Mouse (Mus musculus) frontal cortex, postnatal 14 days (tissue): ENCODE results near the gene Anxa6.
A peak's percentile ranks its signal among the peaks of the same experiment; 100 is the strongest.

ENCODE experiments used
- DNase-seq, 2 experiments: peaks; one replicate each; pipeline ENCODE4 v3.0.0; 2022; ENCODE audit warnings: low spot score in 2 of 2

Anxa6 gene

DNA sequence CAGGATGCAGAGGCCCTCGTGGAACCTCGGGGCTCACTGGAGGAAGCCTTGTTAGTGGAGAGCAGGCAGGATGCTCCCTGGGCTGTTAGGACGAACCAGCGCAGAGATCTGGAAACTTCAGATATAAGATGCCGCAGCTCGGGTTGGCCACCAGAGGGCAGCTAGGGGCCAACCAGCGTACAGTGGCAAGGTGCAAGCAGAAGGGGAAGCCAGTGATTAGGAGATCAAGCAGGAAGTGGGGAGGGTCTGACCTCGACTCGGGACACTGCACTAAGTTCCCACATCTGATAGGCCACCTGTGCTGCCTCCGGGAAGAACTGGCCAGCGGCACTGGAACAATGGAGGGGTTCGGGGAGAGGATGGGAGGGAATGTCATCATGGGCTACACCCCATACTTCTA, 35.0 kb downstream of the Anxa6 start:
- DNase-seq, result peak; percentile 34 to 55

DNA sequence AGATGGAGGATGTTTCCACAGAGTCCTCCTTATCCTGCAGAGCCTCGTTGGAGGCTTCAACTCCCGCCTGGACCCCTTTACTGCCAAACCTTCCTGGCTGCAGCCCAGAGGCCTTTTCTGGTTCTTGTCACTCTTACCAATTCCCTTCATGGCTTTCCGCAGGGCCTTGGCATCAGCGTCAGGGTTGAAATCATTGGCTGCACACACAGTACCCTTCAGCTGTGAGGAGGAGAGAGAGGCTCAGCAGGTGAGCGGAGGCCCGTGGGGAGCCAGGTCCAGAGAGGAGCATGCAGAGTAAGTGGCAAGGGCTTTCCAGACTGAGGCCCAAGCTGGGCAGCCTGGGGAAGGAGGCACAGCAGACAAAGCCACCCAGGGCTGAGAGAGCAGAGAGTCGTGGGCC, 37.1 kb downstream of the Anxa6 start:
- DNase-seq, result no peak

DNA sequence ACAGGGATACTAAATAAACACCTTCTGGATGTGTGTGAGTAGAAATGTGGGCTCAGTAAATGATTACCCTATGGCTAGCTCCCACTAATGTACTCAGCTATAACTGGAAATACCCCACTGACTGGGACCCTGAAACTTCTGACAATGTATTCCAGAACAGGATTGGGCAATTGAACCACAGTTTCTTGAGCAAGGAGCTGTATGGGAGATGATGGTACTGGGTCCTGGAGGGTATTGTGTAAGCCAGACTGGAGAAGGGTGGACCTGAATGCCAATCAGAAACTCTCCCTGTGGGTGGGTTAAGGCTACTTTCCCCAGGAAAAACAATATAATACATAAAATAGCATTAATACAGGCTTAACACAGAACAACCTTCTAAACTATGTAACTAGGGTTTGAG, 43.3 kb downstream of the Anxa6 start:
- no peak for DNase-seq

DNA sequence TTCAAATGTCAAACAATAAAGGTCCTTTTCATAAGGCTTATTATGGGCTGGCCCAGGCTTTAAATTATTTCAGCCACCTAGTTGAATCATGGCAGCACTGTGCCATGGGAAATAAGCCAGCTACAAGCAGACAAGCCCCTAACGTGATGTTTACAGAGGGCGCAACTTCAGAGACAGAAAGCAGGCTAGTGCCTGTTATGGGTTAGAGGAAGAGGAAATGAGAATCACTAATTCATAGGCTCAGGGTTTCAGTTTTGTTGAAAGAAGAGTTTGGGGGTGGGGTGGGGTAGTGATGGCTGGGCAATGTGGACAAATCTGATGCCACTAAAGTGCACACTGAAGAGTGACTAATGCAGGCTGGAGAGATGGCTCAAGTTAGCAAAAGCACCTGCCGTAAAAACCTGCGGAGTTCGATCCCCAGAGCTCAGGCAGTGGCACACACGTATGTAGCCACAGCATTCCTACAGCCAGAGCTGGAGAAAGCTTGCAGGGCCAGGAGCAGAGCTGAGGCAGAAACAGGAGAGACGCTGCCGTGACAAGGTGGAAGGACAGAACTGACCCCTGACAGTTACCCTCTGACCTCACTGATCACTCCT, 44.4 kb downstream of the Anxa6 start:
- DNase-seq, result no peak

DNA sequence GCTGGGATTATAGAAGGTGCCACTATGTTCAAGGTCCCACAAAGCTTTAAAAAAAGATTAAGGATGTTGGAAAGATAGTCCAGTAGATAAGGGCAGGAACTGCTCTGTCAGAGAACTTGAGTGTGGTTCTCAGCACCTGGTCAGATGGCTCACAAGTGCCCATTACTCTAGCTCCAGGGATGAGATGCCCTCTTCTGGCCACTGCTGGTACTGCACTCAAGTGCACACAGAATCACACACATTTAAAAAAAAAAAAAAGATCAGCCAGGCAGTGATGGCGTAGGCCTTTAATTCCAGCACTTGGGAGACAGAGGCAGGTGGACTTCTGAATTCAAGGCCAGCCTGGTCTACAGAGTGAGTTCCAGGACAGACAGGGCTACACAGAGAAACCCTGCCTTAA, 45.3 kb downstream of the Anxa6 start:
- no peak for DNase-seq

DNA sequence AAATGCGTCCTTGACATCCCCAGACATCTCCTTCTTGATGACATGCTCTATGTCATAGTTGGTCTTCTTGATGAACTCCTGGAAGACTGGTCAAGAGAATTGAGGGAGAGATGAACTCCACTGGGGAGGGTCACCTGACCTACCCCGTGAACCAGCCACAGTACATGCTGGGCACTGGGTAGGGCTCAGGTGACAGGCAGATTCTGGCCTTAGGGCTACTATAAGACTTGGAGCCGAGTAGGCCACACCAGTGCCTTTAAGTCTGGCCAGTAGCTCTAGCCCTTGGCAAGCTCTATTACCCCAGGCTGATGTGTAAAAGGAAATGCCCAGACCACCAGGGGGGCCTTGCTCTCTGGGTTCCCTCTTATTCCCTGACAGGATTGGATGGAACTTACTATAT, 48.2 kb downstream of the Anxa6 start:
- DNase-seq, result no peak

DNA sequence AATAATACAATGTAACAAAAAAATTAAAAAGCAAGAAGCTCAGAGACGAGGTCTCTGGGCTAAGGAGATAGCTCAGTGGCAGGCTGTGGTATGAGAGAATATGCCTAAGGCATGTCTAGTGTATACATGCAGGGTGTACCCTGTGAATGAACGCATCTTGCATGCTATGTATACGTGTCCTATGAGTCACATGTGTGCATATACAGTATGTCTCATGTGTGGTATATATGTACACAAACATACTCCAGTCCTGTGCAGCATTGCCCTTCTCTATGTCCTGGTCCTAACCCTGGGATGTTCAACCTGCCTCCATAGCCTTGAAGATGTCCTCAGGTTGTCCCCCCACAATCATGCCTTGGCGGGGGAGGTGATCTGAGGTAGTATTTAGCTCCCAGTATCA, 48.7 kb downstream of the Anxa6 start:
- no peak for DNase-seq

DNA sequence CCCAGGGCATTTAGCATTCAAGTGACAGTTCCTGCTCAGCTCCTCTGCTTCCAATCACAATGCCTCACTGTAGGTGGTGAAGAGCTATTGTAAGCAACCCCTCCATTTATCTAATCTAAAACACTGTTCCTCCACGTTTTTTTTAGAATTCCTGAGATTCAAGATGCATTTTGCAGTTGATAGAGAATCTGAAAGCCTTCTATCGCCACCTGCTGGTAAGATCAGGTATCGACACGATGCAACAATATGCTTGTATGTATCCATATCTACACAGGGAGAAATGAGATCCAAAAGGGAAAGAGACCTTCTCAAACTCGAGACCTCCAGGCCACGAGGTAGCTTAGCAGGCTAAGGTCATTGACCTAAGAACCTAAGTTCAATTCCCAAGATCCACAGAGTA, 49.2 kb downstream of the Anxa6 start:
- DNase-seq, result peak; percentile 54 to 84

DNA sequence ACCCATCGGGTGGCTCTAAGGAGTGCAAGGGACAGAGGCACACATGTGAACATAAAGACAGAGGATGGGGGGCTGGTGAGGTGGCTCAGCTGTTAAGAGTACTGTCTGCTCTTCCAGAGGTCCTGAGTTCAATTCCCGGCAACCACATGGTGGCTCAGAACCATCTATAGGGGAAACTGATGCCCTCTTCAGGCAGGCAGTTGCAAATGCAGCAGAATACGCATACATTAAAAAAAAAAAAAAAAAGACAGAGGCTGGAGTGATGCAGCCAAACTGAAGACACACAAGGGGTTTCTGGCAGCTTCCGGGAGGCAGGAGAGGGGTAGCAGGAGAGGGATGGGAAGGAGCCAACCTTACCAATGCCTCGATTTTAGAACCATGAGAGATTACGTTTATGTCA, 50.7 kb downstream of the Anxa6 start:
- no peak for DNase-seq

DNA sequence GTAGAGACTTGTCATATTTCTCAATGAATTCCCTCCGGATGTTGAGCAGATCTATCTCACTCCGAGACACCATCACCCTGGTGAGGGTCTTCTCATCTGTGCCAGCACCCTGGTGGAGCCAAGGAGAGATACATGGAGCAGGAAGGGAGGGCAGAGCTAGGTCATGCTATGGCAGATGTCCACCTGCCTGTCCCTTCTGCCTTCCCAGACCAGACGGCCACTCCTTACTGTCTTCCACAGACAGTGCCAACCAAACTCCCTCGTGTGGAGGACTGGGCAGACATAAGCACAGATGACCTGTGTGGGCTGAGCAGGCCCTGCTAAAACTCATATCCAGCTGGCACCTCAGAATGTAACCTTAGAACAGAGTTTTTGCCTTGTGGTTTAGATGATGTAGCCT, 51.6 kb downstream of the Anxa6 start:
- DNase-seq, result no peak

DNA sequence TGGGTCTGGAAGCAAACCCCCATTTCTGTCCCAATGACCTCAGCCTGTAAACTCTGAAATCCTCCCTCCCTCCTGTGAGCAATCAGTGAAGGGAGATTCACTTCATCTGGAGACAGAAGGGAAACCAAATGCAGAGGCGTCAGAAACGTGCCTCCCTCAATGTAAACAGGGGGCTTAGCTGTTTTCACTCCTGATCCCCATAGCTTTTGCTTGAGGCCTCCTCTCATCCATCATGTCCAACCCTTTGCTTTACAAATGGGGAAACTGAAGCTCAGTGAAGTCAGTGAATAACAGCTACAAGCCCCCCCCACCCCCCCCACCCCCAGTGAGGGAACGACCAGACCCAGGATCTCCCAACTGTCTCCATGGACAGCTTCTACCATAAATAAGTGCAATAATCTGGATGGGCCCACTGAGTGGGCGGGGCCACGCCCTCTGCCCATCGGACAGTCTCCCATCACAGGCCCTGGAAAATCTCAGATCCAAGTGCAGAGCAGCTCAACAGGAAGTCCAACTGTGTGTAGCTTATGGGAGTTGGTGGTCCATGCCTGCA, 55.8 kb downstream of the Anxa6 start:
- no peak for DNase-seq

DNA sequence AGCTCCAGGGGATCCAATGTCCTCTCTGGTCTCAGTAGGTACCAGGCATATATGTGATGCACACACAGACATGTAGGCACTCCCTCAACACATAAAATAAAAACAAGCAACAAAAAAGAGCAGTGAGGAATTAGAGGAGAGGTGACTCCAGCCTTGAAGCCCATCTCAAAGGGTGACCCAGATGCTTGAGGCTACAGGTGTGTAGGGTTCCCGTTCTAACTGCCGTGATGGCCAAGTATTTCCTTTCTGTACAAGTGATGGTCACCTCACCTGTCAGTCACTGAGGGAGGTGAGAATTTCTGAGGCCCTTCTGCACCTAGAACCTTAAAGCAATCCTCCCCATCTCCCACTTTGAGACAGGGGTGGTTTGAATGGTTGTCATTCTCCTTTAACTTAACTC, 56.9 kb downstream of the Anxa6 start:
- DNase-seq, result no peak

DNA sequence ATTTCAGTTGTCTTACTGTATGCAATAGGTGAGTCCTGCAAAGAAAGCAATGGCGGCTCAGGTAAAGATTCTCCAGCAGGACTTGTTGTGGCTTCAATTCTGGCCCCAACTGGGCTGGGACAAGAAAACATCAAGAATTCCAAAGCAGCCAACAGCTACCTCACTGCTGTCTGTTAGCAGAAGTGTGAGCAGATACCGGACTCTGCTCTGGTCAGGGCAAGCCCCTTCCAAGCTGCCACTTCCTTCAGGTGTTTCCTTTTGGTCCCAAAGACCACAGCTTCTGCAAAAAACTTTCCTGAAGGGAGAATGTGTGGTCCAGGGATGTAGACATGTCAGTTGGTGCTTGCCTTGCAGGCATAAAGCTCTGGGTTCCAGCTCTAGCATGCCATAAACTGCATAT, 57.5 kb downstream of the Anxa6 start:
- no peak for DNase-seq

DNA sequence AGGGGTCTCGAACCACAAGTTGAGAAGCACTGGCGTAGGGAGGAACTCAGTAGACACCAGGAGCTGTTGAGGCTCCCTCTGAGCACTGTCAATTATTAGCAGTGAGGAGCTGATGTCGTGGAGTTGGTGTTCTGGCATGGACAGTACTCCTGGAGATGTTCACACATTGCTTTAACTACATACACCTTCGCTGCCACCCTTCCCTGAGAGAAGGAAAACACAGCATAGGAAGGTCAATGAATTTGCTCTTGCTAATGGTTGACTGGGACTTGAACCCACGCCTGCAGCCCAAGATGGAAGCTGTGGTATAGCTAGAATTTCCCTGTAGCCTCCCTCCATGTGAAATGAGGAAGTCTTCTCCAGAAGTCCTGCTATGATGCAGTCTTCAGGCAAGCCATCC, 57.9 kb downstream of the Anxa6 start:
- no peak for DNase-seq

DNA sequence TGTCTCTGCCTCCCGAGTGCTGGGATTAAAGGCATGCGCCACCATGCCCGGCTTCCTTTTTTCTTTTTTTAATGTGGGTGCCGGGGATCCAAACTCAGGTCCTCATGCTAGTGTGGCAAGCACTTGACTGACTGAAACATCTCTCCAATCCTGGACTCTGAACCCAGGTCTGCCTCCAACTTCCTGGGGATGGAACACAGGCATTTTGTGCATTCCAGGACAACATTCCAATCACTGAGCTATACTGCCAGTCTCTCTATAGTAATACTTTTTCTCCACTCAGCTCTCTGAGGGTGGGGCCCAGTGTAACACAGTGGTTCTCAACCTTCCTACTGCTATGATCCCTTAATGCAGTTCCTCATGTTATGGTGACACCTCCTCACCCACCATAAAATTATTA, 58.6 kb downstream of the Anxa6 start:
- DNase-seq, result no peak

DNA sequence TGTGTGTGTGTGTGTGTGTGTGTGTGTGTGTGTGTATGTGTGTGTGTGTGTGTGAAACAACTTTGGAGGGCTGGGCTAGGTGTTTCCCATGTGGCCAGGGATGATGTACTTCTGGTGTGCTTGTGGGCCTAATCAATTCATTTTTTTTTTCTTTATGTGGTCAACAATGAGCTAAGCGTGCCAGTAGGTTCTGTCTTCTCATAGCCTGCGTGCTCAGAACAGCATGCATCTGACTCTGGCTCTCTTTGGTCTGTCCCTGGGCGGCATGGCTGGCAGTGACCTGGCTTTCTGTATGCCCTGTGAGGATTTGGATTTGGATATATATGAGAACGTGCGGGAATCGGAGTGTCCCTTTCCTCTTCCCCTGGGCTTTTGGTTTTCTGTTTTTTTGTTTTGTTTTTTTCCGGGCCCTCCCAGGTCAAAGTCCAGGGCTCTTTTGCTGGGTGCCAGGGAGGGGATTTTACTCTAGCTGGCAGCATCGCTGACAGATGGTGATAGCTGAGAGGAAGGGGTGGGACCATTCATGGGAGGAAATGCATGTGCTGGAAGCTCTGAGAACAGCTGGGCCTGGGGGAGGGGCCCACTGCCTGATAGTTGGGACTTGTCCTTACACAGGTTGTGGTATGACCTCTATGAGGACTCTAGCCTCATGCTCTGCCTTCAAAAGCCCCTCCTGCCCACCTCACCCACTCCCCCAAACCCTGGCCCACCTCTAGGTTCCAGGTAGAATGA, 59.6 kb downstream of the Anxa6 start:
- DNase-seq, result no peak

DNA sequence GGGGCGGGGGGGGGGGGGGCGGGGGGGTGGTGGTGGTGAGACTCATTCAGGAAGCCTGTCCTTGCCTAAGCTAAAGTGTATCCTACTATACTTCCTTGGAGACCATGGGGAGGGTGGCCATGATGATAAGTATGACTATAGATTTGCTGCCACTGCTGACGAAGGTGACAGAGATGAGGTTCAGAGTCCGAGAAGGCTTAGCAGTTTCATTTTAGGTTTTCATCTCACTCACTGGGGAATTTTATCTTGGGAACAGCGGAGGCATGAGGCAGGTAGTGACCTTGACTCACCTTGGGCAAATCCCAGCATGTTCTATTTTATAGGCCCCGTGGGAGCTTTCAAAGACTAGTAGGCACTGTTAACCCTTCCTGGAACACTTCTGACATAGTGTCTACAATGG, 60.5 kb downstream of the Anxa6 start:
- DNase-seq, result no peak

DNA sequence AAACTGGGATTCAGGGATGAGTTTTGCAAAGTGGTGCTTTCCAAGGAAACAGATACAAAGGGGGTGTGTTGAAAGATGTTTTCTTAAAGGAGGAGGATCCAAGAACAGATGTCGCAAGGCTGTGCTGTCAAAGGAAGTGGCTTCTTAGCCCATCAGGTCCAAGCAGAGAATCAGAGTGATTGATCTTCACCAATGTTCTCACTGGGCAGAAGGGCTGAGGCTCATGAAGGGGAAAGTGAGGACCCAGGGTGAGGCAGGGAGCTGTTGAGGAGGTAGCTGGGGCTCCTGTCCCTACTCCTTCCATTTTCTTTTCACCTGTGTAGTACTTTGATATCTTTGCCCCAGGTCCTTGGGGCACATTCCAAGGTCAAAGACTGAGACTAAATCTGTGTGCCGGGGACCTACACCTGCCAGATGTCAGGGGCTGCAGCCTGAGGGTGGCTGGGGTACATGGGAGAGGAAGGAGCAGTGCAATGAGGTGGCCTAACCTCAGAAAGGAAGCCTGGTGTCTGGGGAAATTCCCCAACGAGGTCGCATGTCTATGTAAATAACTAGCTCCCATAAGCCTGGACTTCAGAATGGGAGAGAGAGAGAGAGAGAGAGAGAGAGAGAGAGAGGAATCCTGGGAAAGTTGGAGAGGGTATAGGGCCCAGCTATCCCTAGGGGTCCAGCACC, 61.1 kb downstream of the Anxa6 start:
- DNase-seq, result no peak

DNA sequence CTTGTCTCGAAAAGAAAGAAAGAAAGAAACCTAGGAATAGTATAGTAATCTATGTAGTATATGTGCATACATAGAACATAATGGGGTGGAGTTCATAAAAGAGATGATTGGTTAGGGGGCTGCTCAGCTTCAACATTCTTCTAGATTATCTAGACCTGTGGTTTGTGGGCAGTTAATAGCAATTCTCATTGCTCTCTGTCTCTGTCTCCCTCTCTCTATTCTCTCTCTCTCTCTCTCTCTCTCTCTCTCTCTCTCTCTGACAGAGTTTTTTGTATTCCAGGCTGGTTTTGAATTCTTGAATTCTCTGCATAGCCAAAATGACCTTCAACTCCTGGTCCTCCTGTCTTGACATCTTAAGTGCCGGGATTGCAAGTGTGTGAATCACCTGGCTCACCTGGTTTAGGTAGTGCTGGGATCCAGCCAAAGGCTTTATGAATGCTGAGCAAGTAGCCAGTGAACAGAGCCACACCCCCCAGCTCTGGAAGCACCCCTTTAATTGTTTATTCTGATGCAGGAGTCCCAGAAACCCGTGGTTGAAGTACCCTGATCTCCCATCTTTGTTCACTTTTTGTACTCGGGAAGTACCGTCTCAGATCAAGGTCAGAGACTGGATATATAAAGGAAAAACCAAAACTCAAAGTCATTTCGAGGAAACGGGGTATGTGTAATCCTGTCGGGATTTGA, 61.7 kb downstream of the Anxa6 start:
- no peak for DNase-seq

DNA sequence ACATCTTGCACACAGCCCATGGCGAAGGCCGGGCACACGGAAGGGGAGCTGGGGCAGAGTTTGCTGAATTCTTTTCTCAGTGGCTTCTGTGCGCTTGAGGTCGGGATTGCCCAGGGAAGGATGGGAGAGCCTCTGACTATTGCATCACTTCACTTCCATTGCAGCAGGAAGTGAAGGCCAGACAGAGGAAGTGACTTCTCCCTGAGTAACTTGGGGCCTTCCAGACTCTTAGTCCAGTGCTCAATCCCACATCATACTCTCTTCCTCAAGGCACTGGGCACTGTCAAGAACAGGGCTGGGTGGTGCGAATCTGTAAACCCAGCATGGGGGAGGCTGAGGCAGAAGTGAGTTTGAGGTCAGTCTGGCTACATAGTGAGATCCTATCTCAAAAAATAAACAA, 68.0 kb downstream of the Anxa6 start:
- no peak for DNase-seq

DNA sequence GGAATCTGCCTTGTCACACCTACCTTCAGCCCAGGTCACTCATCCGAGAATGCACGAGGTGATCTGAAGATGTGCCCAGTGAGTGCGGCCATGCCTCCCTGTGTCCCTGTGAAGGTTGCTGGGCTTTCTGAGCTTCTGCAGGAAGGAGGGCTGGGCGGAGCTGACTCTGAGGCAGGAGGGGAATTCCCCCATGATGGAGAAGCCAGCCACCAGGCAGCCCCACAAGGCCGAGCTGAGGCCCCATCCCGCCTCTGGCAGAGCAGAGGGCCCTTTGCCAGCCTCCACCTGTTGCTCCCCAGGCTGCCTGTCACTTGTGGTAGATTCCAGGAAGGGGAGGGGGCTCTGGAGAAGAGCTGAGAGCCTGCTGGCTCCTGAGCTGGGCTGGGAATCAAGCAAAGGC, 70.4 kb downstream of the Anxa6 start, which contains the start of gene Tnip1:
Gene Tnip1, minus strand, starts transcription at position 108 of the 400 bp plus-strand sequence.
- DNase-seq, result no peak

DNA sequence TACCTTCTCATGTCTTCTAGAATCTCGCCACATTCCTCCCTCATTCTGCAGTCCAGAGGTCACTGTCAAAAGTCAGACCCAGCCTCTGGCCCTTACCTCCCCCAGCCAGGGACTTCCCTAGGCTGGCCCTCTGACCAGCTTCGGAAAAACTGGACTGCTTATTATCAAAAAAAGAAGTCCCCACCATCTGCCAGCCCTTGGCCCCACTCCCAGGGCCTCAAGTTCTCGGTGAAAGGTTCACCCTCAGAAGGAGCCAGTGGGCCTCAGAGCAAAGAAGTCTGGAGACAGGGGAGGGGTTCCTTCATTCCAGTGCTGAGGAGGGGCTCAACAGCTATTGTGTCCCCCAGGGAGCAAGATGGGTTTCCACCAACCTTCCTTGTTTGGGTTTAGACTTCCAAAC, 71.3 kb downstream of the Anxa6 start:
- DNase-seq, result no peak
